Mouse (Mus musculus) cerebral cortex, adult 2 months (tissue): ENCODE results near the gene Cbx4.

Source experiments
- WGBS: fragments of 180-500 bp; shearing (Covaris S2); methylation state at CpG from one replicate; pipeline ENCODE4 v1.1.7; 2018; 5-methylcytosine and 5-hydroxymethylcytosine counted together

The Cbx4 gene

GRCm38 (mm10) chr11:119056301-119057211 lies 29.5 kb downstream of the Cbx4 start:
- 1% methylated on average over 65 of the region's 65 CpGs for WGBS

DNA sequence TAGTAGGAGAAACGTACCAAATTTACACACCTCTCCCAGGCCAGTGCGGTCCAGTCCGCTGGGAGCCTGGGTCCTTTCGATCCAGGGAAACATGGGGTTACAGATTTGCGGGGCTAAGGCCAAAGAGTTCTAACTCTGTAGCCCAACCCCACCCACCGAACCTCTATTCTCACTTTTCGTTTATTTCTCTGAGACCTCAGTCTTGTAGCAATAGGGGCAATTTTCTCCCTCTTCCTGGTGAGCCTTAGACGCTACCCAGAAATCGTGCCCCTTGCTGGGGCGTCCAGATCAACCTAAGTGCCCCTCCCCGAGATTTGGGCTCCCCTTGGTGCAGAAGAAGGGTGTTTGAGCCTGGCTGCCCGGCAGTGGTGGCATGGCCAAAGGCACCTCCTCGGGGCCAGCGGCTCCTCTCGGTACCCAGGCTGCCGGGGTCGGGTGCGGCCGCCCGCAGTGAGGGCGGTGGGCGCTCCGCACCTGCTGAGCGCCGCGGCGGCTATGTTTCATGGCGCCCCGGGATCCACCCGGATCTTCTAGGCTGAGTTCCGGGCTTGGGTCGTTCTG lies 30.4 kb downstream of the Cbx4 start:
- WGBS: 1% methylated on average over 32 of the region's 32 CpGs

DNA sequence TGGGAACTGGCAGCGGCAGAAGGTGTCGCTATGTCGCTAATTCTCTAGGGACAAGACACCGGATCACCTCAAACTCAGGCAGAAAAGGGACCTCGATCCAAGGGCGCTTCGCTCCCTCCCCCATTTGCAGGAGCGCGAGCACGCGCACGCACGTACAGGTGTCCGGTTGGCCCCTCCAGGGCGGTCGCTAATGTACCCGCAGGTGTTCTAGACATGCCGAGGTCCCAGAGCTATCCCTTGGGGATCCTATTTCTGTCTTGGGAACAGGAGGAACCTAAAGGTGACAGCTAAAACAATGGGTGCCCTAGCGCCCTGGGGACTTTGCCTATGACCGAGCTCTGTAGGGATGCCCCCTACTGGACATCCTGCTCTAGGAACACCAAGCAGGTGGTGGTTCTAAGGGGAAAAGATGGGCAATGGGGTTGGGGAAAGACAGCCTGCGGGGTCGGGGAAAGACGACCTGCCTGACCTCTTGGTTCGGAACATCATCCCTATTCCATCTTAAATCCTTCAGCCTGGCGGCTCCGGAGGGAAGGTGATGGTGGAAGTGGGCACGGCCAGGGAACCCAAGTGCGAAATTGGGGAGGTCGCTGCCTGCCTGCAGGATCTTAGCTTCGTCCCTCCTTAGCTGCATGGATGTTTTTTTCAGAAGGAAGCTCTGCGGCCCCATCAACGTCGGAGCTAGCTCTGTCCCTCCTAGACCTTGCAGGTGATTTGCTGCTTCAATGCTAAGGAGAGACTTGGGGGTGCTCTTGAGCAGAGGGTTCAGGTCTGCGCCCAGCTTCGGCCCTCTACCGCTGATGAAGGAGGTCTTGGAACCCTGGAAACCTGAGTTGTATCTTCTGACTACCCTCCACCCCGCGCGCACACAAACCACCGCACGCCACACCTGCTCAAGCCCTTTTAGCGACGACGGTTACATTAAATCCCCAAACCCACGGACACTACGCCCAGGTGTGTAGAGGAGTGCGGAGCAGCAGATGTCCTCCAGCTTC lies 31.4 kb downstream of the Cbx4 start:
- WGBS: 4% methylated on average over 47 of the region's 47 CpGs

DNA sequence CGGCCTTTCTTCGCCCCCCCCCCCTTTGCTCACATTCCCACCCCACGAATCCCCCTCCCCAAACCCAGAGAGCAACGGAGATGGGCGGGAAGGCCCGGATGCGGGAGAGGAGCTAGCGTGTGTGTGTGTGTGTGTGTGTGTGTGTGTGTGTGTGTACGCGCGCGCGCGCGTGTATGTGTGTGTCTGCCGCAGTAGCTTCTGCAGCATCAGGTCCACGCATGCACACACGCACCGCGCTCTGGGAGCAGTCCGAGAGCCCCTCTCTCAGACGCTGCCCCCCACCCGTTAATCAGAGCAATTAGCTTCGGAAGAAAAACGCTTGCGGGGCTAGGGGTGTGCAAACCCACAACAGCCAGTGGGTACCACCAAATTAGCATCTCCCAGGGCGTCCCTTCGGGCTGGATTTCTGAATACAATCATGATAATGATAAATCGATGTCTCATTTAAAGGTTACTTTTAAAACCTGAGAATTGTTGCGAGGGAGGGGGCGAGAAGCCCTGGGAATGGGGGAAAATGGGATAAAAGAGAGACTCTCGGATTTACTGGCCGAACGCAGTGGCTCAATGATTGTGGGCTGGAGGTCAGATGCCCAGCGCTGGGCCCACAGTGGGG lies 32.2 kb downstream of the Cbx4 start:
- WGBS: 1% methylated on average over 34 of the region's 35 CpGs

- under 1% methylated on average over 42 of the region's 42 CpGs for WGBS
These were observed 32.8 kb downstream of the Cbx4 start for GRCm38 (mm10) chr11:119053257-119053670.

GRCm38 (mm10) chr11:119052661-119053256 lies 33.3 kb downstream of the Cbx4 start:
- 4% methylated on average over 13 of the region's 13 CpGs for WGBS

- WGBS: 15% methylated on average over 15 of the region's 15 CpGs
These were observed 33.9 kb downstream of the Cbx4 start for GRCm38 (mm10) chr11:119051927-119052660.

GRCm38 (mm10) chr11:119050361-119050760 lies 35.7 kb downstream of the Cbx4 start:
- WGBS: 20% methylated on average over 2 of the region's 2 CpGs

- WGBS: 2% methylated on average over 13 of the region's 13 CpGs
These were observed 37.9 kb downstream of the Cbx4 start for GRCm38 (mm10) chr11:119048133-119048510.

DNA sequence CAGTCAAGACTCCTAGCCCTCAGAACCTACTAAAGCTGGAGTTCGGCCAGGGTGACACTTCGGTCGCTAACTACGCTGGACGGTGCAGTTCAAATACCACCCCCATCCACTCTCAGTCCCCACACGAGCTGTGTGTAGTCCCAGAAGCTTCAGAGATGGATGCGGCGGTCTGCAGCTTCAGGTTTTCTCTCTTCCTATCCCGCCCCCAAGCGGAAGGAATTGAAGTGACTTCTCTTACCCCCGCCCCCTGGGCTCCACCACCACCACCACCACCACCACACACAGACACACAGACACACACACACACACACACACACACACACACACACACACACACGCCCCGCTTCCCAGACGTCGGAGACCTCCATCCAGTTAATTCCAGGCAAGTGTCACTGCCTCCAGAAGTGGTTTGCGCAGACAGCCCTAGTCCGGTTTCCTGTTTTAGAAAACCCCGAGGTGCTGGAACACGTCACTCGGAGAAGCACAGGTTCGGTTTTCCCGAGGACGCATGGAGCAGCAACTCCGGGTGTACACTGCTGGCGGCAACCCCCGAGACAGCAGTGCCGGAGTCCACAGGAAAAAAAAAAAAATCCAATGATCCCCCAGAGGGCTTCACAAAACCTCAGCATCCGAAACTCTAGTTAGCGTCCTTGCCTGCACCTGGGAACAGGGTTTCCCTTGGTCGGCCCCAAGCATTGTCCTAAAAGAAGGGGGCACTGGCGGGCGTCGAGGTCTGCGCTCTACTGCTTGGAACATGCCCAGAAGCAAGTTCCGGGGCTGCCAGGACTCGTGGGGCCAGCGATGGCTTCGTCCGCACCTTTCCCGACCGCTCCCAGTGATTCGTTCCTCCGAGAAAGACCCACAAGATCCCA lies 38.5 kb downstream of the Cbx4 start:
- WGBS: 3% methylated on average over 42 of the region's 43 CpGs

DNA sequence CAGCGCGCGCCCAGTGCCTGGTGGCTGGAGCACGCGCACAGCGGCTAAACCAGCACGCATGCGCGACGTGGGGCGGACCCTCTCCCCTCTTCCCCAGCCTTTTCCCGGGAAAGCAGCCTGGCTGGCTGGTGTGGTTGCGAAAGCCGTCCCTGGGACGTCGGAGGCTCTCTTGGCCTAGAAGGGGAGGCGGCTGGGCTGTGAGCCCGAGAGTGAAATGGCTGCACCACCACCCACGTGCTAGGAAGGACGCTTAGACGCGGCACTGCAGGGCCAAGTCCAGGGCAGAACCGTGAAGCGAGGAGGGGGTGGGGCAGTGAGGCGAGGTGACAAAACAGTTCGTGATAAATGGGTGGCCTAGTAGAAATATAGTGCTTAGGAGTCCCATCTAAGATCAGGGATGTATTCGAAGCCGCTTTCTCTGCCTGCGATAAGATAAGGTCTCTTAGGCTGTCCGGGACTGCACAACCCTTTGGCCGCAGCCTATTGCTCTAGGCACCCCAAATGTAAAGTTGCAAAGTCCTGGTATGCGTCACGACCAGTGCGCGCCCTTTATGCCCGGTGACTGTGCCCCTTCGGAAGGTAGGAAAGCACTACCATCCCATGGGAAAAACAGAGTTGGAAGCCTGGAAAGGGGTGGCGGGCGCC lies 39.3 kb downstream of the Cbx4 start:
- WGBS: 6% methylated on average over 39 of the region's 39 CpGs

- 11% methylated on average over 41 of the region's 41 CpGs for WGBS
These were observed 41.3 kb downstream of the Cbx4 start for GRCm38 (mm10) chr11:119044551-119045337.

DNA sequence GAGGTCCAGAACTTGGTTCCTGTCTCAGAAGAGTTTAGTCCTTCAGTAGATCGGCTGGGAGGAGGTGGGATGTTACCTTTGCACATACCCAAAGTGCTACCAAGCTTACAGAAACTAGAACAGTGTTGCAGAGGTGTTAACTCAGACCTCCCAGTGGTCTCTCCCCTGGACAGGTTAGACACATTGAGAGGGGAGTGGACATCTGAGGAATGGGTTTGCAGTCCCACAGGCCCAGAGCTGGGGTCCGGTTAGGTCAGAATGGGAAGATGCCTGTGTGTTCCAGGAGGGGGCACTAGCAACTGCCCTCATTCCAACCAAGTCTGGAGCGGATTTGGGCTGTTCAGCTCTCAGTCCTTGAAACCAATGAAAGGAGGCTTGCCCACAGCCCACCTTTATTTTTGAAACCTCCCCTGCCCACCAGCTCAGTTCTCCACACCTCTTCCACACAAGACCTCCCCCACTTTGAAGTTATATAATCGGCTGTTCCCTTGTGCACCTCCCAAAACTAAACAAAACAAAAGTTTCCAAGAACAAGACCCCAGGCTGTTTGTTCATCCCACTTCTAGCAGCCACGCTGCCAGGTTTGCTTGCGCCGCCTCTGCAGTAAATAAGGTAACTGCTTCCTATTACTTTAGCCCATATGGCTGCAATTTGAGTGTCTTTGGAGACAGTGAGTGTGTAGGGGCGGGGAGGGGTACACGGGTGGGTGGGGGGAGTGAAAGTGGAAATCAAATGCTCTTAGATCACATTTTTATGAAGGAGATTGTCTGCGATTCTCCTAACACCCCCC lies 42.1 kb downstream of the Cbx4 start:
- 10% methylated on average over 10 of the region's 10 CpGs for WGBS

GRCm38 (mm10) chr11:119043273-119043540 lies 42.8 kb downstream of the Cbx4 start:
- WGBS: 26% methylated on average over 4 of the region's 4 CpGs

GRCm38 (mm10) chr11:119042466-119043272 lies 43.4 kb downstream of the Cbx4 start:
- WGBS: 6% methylated on average over 52 of the region's 52 CpGs

DNA sequence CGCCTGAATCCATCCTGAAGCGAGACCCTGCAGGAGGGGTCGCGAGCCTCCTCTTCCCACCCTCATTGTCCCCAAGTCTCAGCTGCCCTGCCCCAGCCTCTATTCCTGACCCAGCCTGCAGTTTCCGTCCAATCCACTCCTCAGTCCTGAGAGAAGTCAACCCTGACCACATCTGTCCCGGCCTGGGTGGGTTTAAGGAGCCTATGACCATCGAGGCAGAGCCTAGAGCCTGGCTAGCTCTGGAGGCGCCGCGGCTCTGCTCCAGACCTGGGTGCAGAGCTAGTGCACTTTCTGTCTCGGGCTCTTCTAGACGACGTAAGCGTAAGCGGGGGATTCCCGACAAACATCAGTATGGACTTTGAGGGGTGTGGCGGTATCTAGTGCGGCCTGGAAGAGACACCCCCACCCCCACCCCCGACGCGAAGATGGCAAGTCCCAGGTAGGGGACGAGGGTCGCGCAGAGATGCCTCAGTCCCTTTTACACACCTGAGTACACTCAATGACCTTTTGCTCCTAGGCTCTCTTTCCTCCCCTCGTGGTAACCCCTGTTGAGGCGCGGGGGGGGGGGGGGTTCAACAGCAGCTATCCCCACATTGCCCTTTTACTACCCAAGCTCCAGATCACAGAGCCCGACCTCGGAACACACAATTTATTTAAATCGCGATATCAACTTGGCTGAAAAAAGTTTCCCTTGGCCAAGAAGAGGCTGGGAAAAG lies 44.1 kb downstream of the Cbx4 start:
- WGBS: 2% methylated on average over 31 of the region's 31 CpGs
